Mouse (Mus musculus) CD4-positive, CD25-positive, alpha-beta regulatory T cell, adult 2 months (primary cell): ENCODE data around the gene Mvk.

Experiments
- DNase-seq: peaks from one replicate; pipeline ENCODE4 v3.0.0-alpha.2; 2012; ENCODE audit warnings: low read depth, low spot score

The Mvk gene

GRCm38 (mm10) chr5:114443566-114444367 is at the start of gene Mvk, which contains the start of gene Mmab:
TSS of gene Mvk (plus strand) at chr5:114444269.
TSS of gene Mmab (minus strand) at chr5:114444060.
- DNase-seq, result peak; percentile 97

DNA sequence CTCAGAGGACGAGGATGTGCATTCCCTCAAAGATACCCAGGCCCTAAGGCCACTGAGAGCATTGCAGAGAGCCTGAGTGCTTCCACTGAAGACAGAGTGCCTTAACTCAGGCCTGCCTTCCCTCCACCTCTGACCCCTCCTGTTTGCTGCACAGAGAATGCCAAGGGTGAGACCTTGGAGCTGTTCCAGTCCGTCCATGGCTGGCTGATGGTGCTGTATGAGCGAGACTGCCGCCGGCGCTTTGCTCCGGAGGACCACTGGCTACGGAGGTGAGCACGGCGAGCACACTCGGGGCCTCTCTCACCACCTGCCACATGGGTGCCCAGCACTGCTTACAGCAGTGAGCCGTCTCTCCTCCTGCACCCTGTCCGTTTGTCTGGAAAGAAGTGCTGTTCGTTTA is 37.5 kb upstream of the Mvk start:
- no peak for DNase-seq

DNA sequence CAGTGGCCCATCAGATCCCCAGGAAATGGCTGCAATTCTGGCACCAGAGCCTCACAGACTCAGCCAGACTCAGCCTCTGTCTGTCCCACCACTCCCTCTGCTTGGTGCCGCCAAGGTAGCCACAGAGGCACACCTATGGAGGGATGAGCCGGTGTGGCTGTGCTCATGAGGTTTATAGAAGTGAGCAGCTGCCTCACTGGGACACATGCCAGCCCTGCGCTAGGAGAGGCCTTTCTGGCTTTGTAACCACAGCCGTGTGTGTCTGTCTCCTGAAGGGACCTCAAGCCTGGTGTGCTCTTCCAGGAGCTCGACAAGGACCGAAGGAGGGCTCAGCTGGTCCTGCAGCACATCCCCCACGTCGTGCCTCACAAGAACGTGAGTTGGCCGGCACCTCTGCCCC is 36.8 kb upstream of the Mvk start:
- DNase-seq, result no peak

DNA sequence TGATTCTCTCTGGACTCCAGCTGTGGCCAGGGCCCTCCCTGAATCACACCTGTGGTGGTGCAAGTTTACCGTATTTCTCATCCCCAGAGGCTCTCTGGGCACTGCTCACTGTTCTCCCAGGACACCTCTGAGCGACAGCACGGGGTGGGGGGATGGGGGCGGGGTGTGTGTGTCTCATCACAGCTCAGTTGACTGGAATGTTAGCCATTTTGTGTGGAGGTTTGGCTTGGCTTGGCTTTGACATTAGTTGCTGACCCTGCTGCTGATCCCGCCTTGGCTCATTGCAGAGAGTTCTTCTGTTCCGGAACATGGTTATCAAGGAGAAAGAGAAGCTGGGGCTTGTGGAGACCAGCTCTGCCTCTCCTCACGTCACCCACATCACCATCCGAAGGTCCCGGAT is 36.3 kb upstream of the Mvk start:
- no peak for DNase-seq

- DNase-seq, result no peak
These were observed 35.2 kb upstream of the Mvk start for GRCm38 (mm10) chr5:114408846-114409245.

DNA sequence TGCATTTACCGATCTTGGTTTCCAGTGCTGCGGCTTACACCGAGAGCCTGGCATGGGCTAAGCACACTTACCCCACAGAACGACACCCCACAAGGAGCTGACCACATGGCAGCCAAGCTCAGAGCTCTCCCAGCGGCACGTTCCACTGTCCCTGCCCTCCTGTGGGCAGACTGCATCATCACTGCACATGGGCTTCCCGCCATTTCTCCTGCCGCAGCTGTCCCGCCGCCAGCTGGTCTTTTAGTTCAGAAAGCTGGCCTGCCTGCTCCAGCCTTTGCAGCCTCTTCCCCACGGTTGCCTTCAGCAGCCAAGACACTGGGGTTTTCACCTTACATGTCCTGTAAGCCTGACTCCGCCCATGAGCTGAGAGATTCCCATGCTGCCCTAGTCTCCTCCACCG is 33.6 kb upstream of the Mvk start:
- DNase-seq, result no peak

- no peak for DNase-seq
These were observed 31.6 kb upstream of the Mvk start for GRCm38 (mm10) chr5:114412361-114412998.

DNA sequence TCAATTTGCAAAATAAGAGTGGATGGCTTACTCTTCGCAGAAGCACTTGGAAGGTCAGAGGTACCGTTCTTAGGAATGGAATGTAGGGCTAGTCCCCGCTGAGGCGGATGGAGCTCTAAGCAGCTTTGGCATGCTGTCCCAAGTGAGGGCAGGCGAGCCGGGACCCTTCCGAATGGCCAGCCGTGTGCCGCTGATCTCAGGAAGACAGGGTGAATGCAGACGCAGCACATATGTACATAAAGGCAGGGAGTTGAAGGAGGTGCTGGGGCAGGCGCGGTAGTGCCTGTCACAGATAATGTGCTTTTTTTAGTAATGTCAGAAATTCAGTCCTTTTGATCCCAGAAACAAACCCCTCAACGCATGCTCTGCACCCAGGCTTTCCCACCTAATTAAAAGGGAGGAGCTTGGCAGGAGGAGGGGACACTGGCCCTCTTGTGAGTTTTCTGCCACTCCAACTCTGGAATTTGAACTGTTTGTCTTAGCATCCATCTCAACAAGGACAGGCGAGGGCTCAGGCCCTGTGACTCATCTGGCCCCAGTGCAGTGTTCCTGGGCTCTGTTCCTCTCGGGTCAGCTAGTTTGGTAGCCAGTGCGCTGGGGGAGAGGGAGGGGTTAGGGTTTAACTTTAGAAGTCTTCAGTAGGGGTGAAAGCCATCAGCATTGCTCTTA is 30.9 kb upstream of the Mvk start:
- no peak for DNase-seq

DNA sequence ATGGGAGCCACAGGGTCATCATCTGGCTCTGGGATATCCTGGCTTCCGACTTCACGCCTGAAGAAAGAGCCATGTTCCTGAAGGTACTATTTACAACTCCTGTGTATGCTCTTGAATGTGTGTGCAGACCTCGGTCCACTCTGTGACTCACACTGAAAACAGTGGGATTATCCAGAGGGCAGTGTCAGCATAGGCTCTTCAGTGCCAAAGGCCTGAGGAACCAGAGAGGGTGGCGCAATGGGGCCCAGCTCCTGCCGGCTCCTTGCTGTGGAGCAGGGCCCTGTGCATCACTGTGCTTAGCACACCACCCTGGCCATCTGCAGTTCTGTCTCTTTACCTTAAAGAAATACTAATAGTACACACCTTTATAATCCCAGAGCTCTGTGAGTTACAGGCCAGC is 28.5 kb upstream of the Mvk start:
- DNase-seq, result no peak

DNA sequence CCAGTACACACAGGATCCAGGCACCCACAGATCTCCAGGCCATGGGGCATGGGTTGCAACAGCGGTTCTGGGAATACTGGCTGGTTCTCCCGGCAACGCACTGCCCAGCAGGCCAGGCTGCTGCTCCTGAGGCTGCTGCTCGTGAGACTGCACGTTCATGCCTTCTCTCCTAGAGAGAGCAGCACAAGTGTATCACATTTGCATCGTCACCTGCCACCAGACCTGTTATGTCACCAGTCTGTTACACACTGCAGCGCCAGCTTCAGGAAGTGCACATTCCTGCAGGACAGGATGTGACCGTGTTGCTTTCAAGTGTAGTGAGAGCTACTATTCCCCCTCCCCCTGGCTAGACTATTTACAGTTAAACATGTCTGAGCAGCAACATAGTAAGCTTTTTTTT is 27.2 kb upstream of the Mvk start:
- DNase-seq, result no peak

- DNase-seq, result peak; percentile 12
These were observed 25.5 kb upstream of the Mvk start for GRCm38 (mm10) chr5:114418541-114418940.

DNA sequence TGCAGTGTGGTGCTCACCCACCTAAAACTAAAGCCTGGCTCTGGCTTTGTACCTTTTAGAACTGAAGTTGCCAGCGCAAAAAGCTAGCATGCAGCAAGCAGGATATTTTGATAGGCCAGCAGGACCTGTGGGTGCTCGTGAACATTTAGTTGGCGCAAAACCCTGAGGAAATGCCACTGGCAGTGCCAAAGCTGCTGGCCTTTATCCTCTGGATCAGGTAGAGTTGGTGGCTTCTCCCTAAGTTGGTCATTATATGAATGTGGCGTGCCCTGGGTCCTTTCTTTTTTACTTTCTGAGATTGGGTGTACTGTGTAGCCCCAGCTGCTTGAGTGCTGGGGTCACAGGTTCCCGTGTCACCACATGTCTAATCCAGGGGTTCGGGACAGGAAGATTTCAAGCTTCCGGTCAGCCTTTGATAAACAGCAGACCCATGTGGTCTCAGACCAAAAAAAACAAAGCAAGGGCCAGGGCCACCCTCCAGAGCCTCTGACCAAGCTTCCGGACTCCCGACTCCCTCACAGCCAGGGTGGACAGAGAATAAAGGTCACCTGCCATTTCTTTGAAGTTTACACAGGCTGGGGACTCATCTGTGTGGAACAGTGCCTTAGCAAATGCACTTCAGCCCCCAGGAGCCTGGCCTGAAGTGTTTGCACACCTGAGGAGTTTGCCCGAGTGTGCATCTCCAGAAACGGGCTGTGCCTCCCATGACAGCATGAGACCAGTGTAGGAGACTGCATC is 22.3 kb upstream of the Mvk start:
- no peak for DNase-seq

DNA sequence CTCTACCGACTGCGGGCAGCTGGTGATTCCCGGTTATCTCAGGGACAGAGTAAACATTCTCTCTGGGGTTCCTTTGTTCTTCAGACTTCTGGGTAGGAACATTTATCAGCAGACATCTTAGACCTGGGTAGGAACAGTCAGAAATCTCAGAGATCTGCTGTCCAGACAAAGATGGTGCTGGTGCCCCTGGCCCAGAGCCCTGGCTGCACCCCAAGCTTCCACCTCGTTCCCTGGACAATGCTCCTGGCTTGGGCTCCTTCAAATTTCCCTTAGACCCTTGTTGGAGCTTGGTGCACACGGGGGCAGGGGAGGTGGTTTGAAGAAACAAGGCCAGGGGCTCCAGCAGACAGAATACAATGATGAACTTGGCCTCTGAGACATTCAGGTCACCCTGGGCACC is 21.5 kb upstream of the Mvk start:
- no peak for DNase-seq

DNA sequence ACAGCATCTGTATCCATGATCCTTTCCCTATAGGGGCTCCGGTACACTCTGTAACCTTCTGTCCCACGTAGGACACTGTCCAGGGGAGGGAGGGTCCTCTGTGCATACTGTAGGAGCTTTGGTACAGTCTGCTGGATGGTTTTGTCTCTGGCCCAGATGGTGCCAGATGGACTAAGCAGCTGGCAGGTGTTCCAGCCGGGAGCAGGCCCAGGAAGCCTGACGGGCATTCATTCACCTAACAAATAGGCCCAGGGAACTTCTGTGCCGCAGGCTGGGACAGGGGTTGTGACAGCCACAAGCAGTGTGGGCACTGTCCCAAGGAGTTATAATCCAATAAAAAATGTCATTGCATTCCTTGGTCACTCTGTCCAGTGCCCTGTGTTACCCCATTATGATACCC is 20.1 kb upstream of the Mvk start:
- no peak for DNase-seq

DNA sequence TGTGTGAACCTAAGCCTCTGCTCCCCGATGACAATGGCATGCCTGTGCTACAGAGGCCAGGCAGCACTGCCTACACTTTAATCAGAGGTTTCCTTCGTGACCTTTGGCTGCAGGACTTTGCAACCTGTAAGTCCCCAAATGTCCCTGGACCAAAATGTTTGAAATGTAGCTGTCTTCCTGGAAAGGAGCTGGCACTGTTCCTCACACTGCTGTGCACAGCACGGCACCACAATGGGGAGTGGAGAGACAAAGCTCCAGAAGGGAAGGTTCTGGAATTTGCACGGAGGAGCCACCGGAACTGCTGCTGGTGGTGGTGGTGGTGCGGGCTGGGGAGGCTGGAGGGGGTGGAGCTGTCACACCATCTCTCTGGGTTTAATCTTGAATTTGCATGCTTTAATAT is 17.3 kb upstream of the Mvk start:
- no peak for DNase-seq

DNA sequence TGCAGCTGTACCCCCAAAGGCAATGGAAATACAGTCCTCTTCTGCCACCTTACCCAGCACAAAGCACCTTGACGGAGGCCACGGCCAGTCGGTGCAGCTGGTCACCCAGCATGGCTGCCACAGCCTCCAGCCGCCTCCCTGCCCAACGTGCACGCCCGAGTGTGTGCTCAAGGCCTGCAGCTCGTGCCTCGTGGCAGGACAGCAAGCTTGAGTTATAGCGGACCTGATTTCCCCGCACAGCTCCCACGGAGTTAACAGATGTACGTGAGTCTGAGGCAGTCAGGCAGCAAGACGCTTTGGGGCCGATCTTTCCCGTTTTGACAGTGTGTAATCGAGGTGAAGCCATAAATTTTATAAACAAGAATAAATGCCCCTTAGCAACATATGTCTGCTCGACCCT is 15.4 kb upstream of the Mvk start:
- no peak for DNase-seq

GRCm38 (mm10) chr5:114429781-114430180 is 14.3 kb upstream of the Mvk start:
- DNase-seq, result no peak

- no peak for DNase-seq
These were observed 9.7 kb upstream of the Mvk start for GRCm38 (mm10) chr5:114434359-114434758.

- DNase-seq, result no peak
These were observed 8.5 kb upstream of the Mvk start for GRCm38 (mm10) chr5:114435588-114435987.

DNA sequence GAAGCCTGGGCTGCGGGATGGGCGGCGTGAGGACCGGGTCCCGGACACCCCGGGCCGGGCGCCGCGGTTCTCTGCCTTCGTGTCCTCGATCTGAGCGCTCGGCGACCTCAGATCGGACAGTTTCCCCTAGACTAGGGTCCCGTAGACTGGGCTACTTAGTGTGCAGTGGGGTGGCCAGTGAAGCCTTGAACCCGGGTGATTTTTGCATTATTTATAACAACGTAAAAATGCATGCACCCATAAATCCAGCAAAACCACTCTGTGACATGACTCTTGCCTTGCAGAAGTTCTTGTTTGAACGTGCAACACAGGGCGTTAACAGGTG is 261 bp downstream of the Mvk start:
- DNase-seq, result no peak

- no peak for DNase-seq
These were observed 4.9 kb downstream of the Mvk start for GRCm38 (mm10) chr5:114449011-114449410.

DNA sequence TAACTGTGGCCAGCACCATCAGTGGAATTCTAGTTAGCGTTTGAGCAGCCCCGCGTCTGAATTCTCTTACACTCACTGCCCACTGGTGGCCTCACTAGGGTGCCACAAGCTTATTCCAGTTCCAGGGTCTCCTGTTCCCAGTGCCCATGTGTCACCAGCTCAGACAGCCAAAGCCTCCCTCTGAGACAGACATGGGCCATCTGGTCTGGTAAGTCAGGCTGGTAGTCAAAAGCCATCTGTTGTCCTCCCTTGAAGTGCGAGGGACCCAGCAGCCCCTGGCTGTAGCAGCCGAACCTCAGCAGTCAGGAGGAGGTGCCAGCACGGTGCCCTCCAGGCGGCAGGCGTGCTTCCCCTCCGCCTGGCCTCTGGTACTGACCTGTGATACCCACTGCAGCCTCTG is 12.2 kb downstream of the Mvk start:
- no peak for DNase-seq
